Mouse (Mus musculus): ENCODE results near the gene Tpx2.

The Tpx2 gene

GRCm38 (mm10) chr2:152820369-152820768, 27.4 kb upstream of the Tpx2 start:
- DNase-seq (ENCODE audit: low spot score in 2 of 2) = peak in 1 of 2 experiments; percentile 71

GRCm38 (mm10) chr2:152821023-152821422, 26.7 kb upstream of the Tpx2 start:
- DNase-seq (ENCODE audit: low spot score in 2 of 2) = no peak

GRCm38 (mm10) chr2:152821566-152821965, 26.2 kb upstream of the Tpx2 start:
- no peak for DNase-seq (ENCODE audit: low spot score in 2 of 2)

- DNase-seq (ENCODE audit: low spot score in 2 of 2) = no peak
These were observed 24.0 kb upstream of the Tpx2 start for GRCm38 (mm10) chr2:152823770-152824169.

- no peak for DNase-seq (ENCODE audit: low spot score in 2 of 2)
These were observed 23.2 kb upstream of the Tpx2 start for GRCm38 (mm10) chr2:152824438-152825167.

- DNase-seq (ENCODE audit: low spot score in 2 of 2) = no peak
These were observed 22.5 kb upstream of the Tpx2 start for GRCm38 (mm10) chr2:152825168-152825697.

GRCm38 (mm10) chr2:152825713-152826112, 22.1 kb upstream of the Tpx2 start:
- no peak for DNase-seq (ENCODE audit: low spot score in 2 of 2)

- no peak for DNase-seq (ENCODE audit: low spot score in 2 of 2)
These were observed 21.3 kb upstream of the Tpx2 start for GRCm38 (mm10) chr2:152826481-152826880.

GRCm38 (mm10) chr2:152827321-152828010, 20.3 kb upstream of the Tpx2 start:
- DNase-seq (ENCODE audit: low spot score in 2 of 2) = no peak

- no peak for DNase-seq (ENCODE audit: low spot score in 2 of 2)
These were observed 19.8 kb upstream of the Tpx2 start for GRCm38 (mm10) chr2:152828011-152828370.

GRCm38 (mm10) chr2:152828532-152828931, 19.2 kb upstream of the Tpx2 start:
- DNase-seq (ENCODE audit: low spot score in 2 of 2) = no peak

GRCm38 (mm10) chr2:152829367-152829881, 18.3 kb upstream of the Tpx2 start:
- no peak for DNase-seq (ENCODE audit: low spot score in 2 of 2)

GRCm38 (mm10) chr2:152830021-152830921, 17.5 kb upstream of the Tpx2 start:
- peak in 1 of 2 experiments; percentile 89 for DNase-seq (ENCODE audit: low spot score in 2 of 2)

GRCm38 (mm10) chr2:152831019-152831878, 16.5 kb upstream of the Tpx2 start, which contains the start of gene Bcl2l1:
TSS of gene Bcl2l1 (minus strand) at chr2:152831728.
- DNase-seq (ENCODE audit: low spot score in 2 of 2) = peak; percentile 95 to 98

GRCm38 (mm10) chr2:152839256-152839655, 8.5 kb upstream of the Tpx2 start:
- no peak for DNase-seq (ENCODE audit: low spot score in 2 of 2)

GRCm38 (mm10) chr2:152842741-152843140, 5.0 kb upstream of the Tpx2 start:
- DNase-seq (ENCODE audit: low spot score in 2 of 2) = no peak

GRCm38 (mm10) chr2:152847057-152847814, 528 bp upstream of the Tpx2 start:
- DNase-seq (ENCODE audit: low spot score in 2 of 2) = no peak

GRCm38 (mm10) chr2:152848466-152848865, 702 bp downstream of the Tpx2 start:
- DNase-seq (ENCODE audit: low spot score in 2 of 2) = no peak

GRCm38 (mm10) chr2:152859501-152859900, 11.7 kb downstream of the Tpx2 start:
- DNase-seq (ENCODE audit: low spot score in 2 of 2) = no peak

GRCm38 (mm10) chr2:152861891-152862290, 14.1 kb downstream of the Tpx2 start:
- DNase-seq (ENCODE audit: low spot score in 2 of 2) = no peak
